Mouse (Mus musculus): ENCODE data around the gene Zfp961.

DNA sequence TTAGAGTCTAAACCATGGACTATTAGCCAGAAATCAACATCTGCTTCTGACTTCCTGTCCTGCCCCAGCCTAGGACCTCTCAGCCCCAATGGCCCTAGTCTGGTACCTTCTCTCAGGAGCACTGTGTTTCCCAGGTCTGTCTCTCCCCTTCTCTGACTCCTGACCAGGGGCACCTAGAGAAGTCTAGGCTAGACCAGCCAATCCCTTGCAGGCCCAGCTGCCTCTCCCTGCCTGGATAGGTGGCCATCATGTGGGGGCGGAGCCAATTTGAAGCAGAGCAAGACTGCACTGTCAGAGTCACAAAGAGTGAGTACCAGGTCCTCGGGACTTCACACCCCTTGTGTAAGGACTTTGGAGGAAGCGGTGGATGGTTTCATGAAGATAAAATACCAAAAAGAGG lies 58.6 kb downstream of the Zfp961 start, which contains the start of gene Cyp4f18:
- TF ChIP-seq CTCF (IDR thresholded peaks at IDR 0.05; ENCODE audit: low read depth, low read length): no peak
- TF ChIP-seq POLR2A (IDR thresholded peaks at IDR 0.05; ENCODE audit: borderline replicate concordance, low read depth, low read length): no peak
